Mouse (Mus musculus) heart, embryonic 14.5 days (tissue): ENCODE data around the gene Irs3. TPM values are rescaled to one million over a fixed set of nuclear protein-coding genes. Genes with fewer than 3 reads are reported as not detected.

ENCODE experiments used
- ATAC-seq: fragments of 200-750 bp; cut with Nextera tagmentation; 2 replicates; pipeline ENCODE4 v1.8.0; 2017; ENCODE audit warnings: low read depth, moderate TSS enrichment; ENCODE audit not compliant: insufficient number of reproducible peaks, insufficient read depth, low FRiP score
- H3K27ac ChIP-seq, 2 experiments: fragments of 200-500 bp in 1 of 2; fragments of 300-500 bp in 1 of 2; sonication (generic) in 1 of 2; replicated peaks in 1 of 2; 2 replicates each; pipeline ENCODE4 v1.5.1; 2012 to 2014; ENCODE audit warnings: low read depth in 2 of 2, low read length in 2 of 2, control low read depth in 1 of 2, mild to moderate bottlenecking in 1 of 2, mixed read lengths in 1 of 2; ENCODE audit not compliant: control insufficient read depth in 1 of 2, insufficient read depth in 1 of 2
- H3K27me3 ChIP-seq: fragments of 300-500 bp; sonication (generic); 2 replicates; pipeline ENCODE4 v1.6.1; 2014; ENCODE audit warnings: mild to moderate bottlenecking, low read length, control low read depth; ENCODE audit not compliant: control insufficient read depth, insufficient read depth
- H3K36me3 ChIP-seq: fragments of 300-500 bp; sonication (generic); 2 replicates; pipeline ENCODE4 v1.6.1; 2014; ENCODE audit warnings: mild to moderate bottlenecking, control low read depth, low read length, mixed read lengths; ENCODE audit not compliant: control insufficient read depth, insufficient read depth
- H3K4me1 ChIP-seq, 2 experiments: fragments of 200-500 bp in 1 of 2; fragments of 300-500 bp in 1 of 2; sonication (generic) in 1 of 2; 2 replicates each; pipeline ENCODE4 v1.6.1; 2012 to 2014; ENCODE audit warnings: low read length in 2 of 2, control low read depth in 1 of 2, mixed read lengths in 1 of 2; ENCODE audit not compliant: control insufficient read depth in 2 of 2, insufficient read depth in 2 of 2
- H3K4me2 ChIP-seq: fragments of 300-500 bp; sonication (generic); 2 replicates; pipeline ENCODE4 v1.6.1; 2014; ENCODE audit warnings: mild to moderate bottlenecking, low read length
- H3K4me3 ChIP-seq, 2 experiments: fragments of 200-500 bp in 1 of 2; fragments of 300-500 bp in 1 of 2; sonication (generic) in 1 of 2; 2 replicates each; pipeline ENCODE4 v1.5.1; 2012 to 2014; ENCODE audit warnings: low read length in 2 of 2, mild to moderate bottlenecking in 2 of 2, control low read depth in 1 of 2, low read depth in 1 of 2, moderate library complexity in 1 of 2; ENCODE audit not compliant: control insufficient read depth in 1 of 2, insufficient read depth in 1 of 2
- H3K9ac ChIP-seq: fragments of 300-500 bp; sonication (generic); 2 replicates; pipeline ENCODE4 v1.6.1; 2014; ENCODE audit warnings: mild to moderate bottlenecking, low read length
- H3K9me3 ChIP-seq: fragments of 300-500 bp; sonication (generic); 2 replicates; pipeline ENCODE4 v1.6.1; 2016; ENCODE audit warnings: low read length, control low read depth; ENCODE audit not compliant: control insufficient read depth
- WGBS: fragments of 180-500 bp; shearing (Covaris S2); extraction: QIAGEN DNeasy Blood & Tissue Kit; methylation state at CpG from one replicate; pipeline ENCODE4 v1.1.7; 2014; 5-methylcytosine and 5-hydroxymethylcytosine counted together
- polyA plus RNA-seq: library from polyadenylated mRNA; unstranded; fragments of >200 nt; fragmentation: Nextera tagmentation; extraction: Ambion mirVana; gene quantifications from 2 replicates; pipeline ENCODE4 v1.2.1, GENCODE M21; 2014

Irs3 gene
- polyA plus RNA-seq, 1 experiment from 2014 or later: 0.11 TPM

- H3K36me3 ChIP-seq: no peaks in the 10 kb centered on the region
- H3K4me2 ChIP-seq: peak within 1 kb of the TSS; percentile 95
- peak within 1 kb of the TSS; percentile 19 to 70; a peak in 3 of 4 replicates for H3K27ac ChIP-seq
- H3K4me1 ChIP-seq: peaks cover 4 to 11% of the 10 kb centered on the region in 2 experiments
- H3K9me3 ChIP-seq: no peaks in the 10 kb centered on the region
- H3K9ac ChIP-seq: peak within 1 kb of the TSS; percentile 77
- H3K27me3 ChIP-seq: no peaks in the 10 kb centered on the region
- WGBS: under 1% methylated on average over 62 of the region's 62 CpGs
- peak within 1 kb of the TSS; percentile 71 to 76 for H3K4me3 ChIP-seq
- ATAC-seq: peak; percentile 98
Observed at GRCm38 (mm10) chr5:137684294-137685123, 39.0 kb upstream of the Irs3 start, which contains the start of gene Agfg2. Gene Agfg2, minus strand, starts transcription at chr5:137684726.

- Histone ChIP-seq H3K9me3 (no peaks in the 10 kb centered on the region), H3K36me3 (no peaks in the 10 kb centered on the region), H3K4me3 (peak overlapping the region; percentile 71 to 76), H3K27me3 (no peaks in the 10 kb centered on the region), H3K27ac (peak overlapping the region in 1 of 2 experiments; percentile 70; a peak in 2 of 4 replicates), H3K4me2 (peak overlapping the region; percentile 95), H3K9ac (peak overlapping the region; percentile 77), H3K4me1 (peaks cover 4 to 11% of the 10 kb centered on the region in 2 experiments)
- no peak for ATAC-seq
- WGBS: 9% methylated on average over 28 of the region's 28 CpGs
Observed at GRCm38 (mm10) chr5:137683388-137684293, 38.1 kb upstream of the Irs3 start.

- H3K27ac ChIP-seq: no peak overlapping the region
- H3K9ac ChIP-seq: no peak overlapping the region; the same call in 1 of the 2 replicates
- H3K4me2 ChIP-seq: peak overlapping the region; percentile 95; the same call in 1 of the 2 replicates
- no peak for ATAC-seq
- H3K36me3 ChIP-seq: 0 out of 2 replicates have a peak, but pooled peaks cover 2% of the 10 kb centered on the region
- no peaks in the 10 kb centered on the region for H3K27me3 ChIP-seq
- H3K9me3 ChIP-seq: no peaks in the 10 kb centered on the region
- peaks cover 4 to 11% of the 10 kb centered on the region in 2 experiments for H3K4me1 ChIP-seq
- WGBS: 91% methylated on average over 6 of the region's 6 CpGs
- no peak overlapping the region for H3K4me3 ChIP-seq
Observed at GRCm38 (mm10) chr5:137682526-137682925, 37.0 kb upstream of the Irs3 start.

GRCm38 (mm10) chr5:137679726-137680125, 34.2 kb upstream of the Irs3 start:
- WGBS: 88% methylated on average over 4 of the region's 4 CpGs
- Histone ChIP-seq H3K36me3 (0 out of 2 replicates have a peak, but pooled peaks cover 9% of the 10 kb centered on the region), H3K4me3 (no peak overlapping the region), H3K9ac (no peak overlapping the region), H3K4me2 (no peak overlapping the region), H3K27me3 (no peaks in the 10 kb centered on the region), H3K4me1 (peaks cover 4 to 11% of the 10 kb centered on the region in 2 experiments), H3K27ac (no peak overlapping the region), H3K9me3 (no peaks in the 10 kb centered on the region)
- no peak for ATAC-seq

GRCm38 (mm10) chr5:137678736-137679135, 33.2 kb upstream of the Irs3 start:
- Histone ChIP-seq H3K36me3 (0 out of 2 replicates have a peak, but pooled peaks cover 9% of the 10 kb centered on the region), H3K4me2 (no peak overlapping the region), H3K9me3 (no peaks in the 10 kb centered on the region), H3K4me3 (no peak overlapping the region), H3K4me1 (peaks cover 4 to 10% of the 10 kb centered on the region in 2 experiments), H3K27me3 (no peaks in the 10 kb centered on the region), H3K27ac (no peak overlapping the region), H3K9ac (no peak overlapping the region)
- no peak for ATAC-seq
- 79% methylated on average over 3 of the region's 3 CpGs for WGBS

GRCm38 (mm10) chr5:137677859-137678258, 32.3 kb upstream of the Irs3 start:
- Histone ChIP-seq H3K27ac (no peak overlapping the region), H3K36me3 (0 out of 2 replicates have a peak, but pooled peaks cover 9% of the 10 kb centered on the region), H3K4me1 (peaks cover under 1 to 4% of the 10 kb centered on the region in 2 experiments; a peak in 3 of 4 replicates), H3K27me3 (no peaks in the 10 kb centered on the region), H3K9ac (no peak overlapping the region), H3K4me2 (no peak overlapping the region), H3K4me3 (no peak overlapping the region), H3K9me3 (no peaks in the 10 kb centered on the region)
- 92% methylated on average over 8 of the region's 8 CpGs for WGBS
- no peak for ATAC-seq

- Histone ChIP-seq H3K36me3 (0 out of 2 replicates have a peak, but pooled peaks cover 9% of the 10 kb centered on the region), H3K4me1 (peaks cover 20 to 24% of the 10 kb centered on the region in 2 experiments), H3K4me2 (no peak overlapping the region), H3K9ac (no peak overlapping the region), H3K4me3 (no peak overlapping the region), H3K27ac (no peak overlapping the region), H3K27me3 (no peaks in the 10 kb centered on the region), H3K9me3 (no peaks in the 10 kb centered on the region)
- 93% methylated on average over 8 of the region's 8 CpGs for WGBS
- no peak for ATAC-seq
Observed at GRCm38 (mm10) chr5:137674786-137675185, 29.3 kb upstream of the Irs3 start.
